Mouse (Mus musculus) frontal cortex, postnatal 14 days (tissue): Measurements from ENCODE around the gene Relt.

Source experiments
- DNase-seq, 2 experiments: peaks; one replicate each; pipeline ENCODE4 v3.0.0; 2022; ENCODE audit warnings: low spot score in 2 of 2

Relt gene

DNA sequence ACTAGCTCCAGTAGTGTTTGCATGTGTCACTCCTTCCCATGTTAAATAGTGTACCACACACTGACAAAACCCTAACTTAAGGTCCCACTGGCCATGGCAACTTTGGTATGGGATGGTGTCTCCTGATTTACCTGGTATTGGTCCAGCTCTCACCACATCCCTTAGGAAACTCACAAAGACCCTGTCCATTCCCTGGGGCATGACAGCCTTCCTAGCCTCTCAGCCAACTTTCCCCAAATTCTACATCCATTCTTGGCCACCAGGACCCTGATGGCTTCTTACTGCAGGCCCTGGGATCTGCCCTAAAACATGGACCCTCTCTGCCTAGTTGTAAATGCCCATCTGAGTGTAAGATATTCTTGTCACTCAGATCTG is 18.2 kb downstream of the Relt start:
- no peak for DNase-seq

DNA sequence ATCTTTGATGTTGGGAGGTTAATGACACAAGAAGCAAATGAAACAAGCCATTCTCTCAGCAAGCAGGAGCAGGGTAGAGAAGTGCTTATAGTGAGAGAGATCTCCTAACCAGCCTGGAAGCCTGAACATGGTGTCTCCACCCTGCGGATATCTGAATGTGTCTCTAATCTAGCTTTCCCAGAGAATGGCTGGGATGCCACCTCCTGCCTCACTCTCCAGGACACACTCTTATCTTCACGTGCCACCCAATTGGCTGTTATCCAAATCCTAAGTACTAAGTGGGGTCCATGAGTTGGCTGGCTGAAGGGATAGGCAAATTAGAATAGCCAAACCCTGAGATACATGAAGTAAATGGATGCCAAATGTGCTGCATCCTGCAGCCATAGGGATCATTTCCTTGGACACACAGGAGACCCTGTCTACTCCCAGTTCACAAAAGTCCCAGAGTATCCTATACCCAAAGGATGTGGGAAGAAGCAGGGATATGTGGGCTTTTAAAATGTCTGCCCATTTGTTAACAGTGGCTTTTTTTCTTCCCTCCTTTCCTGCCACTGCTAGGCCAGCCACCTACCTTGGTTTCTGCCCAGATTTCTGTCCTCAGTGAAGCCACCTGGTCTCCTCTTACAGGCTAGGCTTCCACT is 18.7 kb downstream of the Relt start:
- DNase-seq: no peak

DNA sequence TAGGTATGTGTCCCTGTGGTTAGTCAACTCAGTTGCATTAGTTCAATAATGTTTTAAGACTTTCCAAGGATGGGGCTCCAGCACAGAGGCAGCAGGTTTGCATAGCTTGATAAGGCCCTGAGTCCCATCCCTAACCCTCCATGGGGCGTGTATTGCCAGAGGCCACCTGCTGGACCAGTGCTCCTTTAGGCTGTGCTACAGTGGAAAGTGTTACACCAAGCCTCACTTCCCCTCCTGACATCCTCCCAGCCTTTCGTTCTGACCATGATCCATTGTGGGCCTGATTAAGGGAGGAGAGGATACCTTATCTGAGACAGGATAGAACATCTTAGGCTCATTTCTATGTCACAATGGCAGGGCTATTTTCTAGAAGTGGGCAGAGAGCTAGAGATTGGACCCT is 19.4 kb downstream of the Relt start:
- no peak for DNase-seq

DNA sequence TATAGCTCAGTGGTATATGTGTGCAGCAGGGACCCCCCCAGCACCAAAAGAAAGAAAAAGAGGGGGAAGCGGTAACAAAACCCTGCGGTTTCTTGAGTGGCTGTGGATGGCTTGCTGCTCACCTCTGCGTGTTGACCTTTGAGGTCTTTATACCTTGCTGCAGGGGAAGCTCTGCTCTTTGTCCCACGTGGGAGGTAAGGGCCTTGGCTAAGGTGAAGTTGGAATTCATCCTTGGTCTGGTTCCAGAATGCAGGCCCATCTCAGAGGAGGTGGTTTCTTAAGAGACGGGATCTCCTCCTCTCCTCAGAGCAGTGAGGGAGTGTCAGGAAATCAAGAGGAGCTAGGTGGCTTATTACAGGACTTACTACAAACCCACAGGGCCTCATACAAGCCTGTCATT is 21.1 kb downstream of the Relt start:
- no peak for DNase-seq

DNA sequence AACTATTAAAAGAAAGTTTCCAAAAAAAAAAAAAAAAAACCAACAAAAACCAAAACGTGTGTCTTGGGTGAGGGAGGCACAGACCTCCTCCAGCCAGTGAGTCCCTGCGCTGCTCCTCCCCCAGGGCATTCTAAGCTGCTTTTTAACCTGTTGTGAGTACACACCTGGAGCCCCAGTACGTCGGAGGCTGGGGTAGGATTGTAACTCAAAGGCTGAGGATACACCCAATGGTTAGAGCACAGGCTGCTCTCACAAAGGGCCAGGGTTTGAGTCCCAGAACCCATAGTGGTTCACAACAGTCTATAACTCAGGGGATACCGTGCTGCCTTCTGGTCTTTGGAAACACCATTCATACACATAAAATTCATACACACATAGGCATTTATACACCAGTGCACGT is 21.6 kb downstream of the Relt start:
- no peak for DNase-seq

DNA sequence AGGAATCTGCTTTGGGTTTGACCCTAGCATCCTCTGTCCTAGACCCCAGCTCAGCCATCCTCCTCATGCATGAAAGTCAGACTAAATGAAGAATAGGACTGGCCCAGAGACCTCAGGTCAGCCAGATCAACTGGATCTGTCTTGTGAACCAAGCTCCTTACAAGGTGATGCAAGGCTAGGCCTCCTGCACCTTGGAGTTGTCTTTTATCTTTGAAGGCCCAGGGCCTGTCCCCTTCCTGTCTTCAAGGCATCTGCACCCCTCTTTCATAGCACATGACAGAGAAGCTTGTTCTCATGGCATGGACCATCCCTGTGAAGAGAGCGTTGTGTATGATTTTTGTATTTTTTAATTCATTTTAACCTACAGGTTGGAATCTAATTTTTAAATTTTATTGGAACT is 22.3 kb downstream of the Relt start:
- DNase-seq: no peak

DNA sequence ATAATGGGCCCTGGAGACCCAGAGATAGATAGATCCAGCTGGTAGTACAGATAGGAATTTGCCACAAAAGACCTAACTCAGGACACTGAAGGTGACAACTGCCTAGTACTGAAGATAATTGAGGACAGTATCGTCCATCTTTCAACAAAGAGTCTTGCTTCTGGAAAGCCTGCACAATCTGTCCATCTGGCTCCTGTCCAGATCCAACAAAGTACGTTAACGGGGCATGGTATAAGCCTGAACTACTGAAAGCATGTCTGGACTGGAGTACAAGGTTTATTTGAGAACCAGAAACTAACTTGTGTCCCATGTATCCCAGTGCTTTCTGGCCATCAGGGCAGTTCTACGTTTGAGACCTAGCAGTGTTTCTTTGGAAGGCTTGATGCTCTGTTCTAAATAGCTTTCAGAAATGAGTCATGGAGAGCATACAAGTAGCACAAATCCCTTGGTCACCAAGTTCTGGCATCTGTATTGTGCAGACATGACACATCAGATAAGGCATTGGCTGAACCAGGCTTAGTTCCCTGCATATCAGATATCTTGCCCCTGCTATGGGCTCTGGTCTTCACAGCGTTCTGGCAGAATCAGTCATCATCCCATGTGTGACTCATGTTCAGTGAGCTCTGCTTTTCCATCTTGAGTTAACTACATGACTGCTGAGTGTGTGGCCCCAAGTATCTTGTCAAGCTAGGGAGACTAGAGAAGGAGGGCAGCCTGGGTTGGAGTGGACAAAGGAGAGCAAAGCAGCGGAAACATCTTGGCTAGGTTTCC is 23.4 kb downstream of the Relt start:
- DNase-seq: no peak

DNA sequence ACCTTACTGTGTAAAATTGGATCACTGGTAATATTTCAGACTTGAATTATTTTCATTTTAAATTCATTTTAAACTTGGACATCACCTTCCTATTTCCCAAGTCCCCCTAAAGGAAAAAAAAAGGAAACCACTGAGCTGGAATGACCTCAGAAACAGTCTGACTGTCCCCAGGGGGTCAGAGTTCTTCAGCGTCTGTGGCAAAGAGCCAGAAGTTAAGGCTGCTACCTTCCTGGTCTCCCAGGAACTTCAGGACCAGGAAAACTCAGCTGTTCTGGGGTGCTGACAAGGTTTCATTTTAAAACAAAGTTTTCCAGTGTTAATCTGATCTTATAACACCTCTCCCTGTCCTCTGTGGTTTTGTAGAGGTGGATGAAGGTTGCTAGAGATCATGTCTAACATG is 25.5 kb downstream of the Relt start:
- no peak for DNase-seq

DNA sequence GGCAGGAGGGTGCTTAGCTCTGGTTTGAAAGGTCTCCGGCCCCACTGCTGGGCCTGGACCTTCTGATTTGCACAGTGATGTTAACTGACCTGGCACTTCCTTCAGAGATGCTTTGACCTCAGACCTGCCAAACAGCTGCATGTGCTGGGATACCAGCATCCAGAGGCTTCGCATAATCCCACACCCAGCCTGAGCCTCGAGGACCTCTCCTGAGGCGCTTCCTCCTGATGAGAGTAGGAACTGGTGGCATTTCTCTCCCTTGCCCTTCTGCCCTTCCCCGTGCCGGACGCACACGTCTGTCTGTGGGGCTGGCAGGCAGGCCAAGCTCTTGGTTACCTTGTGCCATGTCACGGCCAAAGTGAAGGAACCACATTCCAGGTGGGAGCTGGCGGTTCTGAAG is 26.6 kb downstream of the Relt start:
- no peak for DNase-seq

DNA sequence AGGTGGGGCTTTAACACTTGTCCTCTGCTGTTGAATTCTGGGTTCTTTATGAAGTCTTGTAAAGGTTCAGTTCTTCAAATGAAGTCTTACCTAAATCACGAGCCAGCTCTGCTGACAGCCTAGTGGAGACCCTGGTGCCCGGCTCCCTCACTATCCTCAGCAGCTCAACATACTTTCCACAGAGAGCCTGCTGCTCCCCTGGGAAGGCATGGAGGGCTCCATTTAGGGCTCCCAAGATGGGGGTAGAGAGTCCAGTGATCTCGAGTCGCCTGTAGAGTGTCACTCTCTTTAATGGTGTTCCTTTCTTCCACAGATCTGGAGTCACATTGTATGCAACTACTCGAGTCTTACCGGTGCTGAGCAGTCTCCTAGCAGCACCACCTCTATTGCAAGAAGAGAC is 27.5 kb downstream of the Relt start:
- no peak for DNase-seq

DNA sequence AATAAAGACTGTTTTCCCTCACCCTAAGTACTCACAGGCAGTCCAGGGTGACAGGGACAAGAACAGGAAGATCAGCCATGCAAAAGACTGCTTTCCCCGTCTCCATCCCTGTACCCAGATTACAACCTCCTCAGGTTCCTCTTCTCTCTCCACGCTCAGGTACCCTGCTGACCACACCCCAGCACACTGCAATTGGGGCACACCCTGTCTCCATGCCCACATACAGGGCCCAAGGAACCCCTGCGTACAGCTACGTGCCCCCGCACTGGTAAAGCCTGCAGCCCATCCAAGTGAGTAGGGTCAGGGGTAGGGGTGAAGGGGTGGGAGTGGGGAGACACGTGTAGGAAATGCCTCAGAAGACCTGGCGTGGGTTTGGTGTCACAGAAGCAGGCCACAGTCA is 28.1 kb downstream of the Relt start:
- no peak for DNase-seq

DNA sequence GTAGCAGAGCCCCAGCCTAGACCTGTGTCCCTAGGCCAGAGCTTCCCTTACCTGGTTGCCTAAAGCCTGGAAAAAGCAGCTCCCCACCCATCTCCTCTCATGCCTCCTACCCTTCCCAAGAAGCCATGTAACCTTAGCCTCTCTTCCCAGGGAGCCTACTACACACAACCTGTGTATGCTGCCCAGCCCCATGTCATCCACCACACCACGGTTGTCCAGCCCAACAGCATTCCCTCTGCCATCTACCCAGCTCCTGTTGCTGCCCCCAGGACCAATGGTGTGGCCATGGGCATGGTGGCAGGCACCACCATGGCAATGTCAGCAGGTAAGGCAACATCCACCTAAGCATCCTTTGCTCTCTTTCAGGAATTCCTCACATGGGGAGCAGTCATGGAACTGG is 29.4 kb downstream of the Relt start:
- DNase-seq: no peak

DNA sequence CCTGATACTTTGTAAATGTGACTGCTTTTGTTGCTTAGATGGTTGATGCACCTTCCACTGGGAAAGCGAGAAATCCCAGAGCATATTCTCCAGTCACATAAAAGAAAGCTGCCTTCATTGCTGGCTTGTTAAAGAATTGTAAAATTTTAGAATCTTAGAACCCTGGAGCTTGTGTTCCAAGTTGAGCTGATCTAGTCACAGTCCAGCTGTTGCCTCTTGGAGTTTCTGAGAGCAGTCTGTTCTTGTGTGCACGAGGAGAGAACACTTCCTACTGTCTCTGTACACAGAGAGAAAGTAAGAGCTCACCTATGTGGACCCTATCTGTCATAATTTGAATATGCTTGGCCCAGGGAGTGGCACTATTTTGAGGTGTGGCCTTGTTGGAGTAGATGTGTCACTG is 34.7 kb downstream of the Relt start:
- DNase-seq: no peak

DNA sequence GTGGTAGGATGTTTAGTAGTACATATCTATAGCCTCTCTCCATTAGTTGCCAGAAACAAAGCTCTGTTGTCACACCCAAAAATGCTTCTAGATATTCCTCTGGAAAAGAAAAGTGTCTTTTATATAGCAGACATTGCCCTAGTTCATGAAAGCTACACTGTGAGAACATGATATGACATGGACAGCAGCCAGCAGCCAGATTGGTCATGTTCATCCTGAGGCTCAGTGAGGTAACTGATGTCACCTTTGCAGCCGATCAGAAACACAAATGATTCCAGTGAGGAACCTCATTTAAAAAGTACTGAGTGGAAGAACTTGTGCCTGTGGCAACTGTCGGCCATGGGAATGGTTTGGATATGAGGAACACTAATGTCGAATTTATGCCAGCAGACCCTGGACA is 38.6 kb downstream of the Relt start:
- DNase-seq: no peak

DNA sequence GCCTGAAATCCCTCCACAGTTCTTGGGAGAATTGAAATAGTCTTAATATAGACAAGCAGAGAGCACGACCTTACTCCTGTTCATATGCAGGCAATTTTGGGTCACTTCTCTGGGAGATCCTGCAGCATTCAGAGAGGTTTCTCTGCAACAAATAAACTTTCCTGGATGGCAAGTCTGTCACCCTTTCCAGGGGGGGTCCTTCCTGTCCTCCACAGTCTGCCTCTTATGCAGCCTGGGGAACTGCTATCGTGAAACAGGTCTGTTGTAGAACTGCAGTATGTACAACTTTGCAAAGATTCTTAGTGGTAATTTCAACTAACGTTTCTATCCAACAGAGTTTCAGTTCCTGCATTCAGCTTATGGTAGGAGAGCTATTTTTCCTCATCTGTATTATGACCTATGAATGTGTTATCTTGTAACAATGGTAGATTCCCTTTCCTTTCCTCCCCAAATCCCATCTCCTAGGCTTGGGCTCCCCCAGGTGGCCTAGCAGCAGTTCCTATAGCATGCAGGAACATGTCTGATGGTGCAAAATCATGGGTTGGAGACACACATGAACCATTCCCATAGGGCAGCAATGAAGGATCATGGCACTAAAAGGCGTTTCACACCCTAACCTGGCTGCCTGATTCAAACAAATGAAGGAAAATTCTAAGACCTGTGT is 44.7 kb downstream of the Relt start:
- DNase-seq: no peak

DNA sequence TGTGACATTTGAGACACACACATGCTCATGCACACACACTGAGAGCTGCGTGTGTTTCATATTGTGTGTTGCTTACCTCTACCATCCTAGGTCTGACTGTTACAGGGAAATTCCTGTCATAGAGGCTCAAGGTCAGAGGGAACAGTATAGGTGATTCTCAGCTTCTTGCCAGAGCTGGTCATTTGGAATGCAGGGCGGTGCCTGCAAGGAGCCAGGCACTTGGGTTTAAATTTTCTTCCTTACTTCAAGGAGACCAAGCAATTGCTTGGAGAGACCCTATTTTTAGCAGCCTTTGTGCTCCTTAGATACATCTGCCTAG is 45.8 kb downstream of the Relt start:
- no peak for DNase-seq

DNA sequence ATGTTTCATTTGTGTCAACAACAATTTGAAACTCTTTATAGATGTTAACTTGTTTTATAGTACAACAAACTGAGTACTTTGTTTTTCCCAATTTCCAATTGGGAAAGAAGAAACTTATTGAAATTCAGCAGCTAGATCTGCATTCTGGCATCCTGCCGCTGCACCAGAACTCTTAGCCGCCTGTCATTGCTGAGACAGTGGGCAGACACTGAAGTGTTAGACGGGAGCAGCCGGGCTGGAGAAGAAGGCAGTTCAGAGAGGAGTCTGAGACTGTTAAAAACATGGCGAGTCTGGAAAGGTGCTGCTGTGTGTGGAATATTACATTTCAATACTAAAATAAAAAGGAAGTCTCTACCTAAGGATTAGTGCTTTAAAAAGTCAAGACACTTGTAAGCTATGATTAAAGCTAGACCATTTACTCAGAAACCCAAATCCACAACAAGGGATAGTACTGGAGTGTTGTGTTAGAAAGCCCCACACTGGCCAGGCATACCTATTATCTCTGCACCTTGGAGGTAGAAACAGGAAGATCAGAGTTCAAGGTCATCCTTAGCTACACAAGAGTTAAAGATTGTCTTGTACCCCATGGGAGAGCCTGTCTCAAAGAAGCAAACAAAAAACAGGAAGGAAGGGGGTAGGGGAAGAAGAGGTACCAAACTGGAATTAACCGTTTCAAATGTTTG is 46.3 kb downstream of the Relt start:
- no peak for DNase-seq

DNA sequence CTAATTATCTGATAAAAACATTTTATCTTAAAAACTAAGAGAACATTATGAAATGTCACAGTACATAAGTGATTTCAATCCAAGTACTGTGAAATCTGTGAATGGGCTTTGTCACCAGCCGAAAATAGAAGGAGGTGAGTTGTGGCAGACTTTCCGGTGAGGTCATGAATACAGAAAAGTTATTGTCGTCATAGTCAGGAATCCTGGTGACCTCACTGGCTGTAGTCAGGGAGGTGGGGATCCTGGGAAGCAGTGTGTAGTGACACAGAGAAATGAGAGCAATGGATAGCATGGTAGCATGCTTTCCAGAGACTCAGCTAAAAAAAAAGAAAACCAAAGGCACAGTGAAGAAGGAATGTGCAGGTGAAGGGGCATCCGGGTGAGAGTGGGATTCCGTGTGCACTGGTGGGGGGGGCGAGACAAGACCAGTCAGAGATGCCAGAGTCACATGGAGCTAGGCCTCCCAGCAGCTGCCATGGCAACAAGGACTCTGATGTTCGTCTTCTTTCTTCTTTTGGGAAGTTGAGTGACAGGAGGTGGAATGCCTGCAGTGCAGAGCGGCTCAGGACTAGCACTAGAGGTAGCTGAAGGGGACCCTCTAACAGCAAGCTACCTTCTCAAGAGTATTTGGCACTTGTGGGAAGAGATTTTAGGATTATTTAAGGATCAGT is 47.2 kb downstream of the Relt start:
- no peak for DNase-seq

DNA sequence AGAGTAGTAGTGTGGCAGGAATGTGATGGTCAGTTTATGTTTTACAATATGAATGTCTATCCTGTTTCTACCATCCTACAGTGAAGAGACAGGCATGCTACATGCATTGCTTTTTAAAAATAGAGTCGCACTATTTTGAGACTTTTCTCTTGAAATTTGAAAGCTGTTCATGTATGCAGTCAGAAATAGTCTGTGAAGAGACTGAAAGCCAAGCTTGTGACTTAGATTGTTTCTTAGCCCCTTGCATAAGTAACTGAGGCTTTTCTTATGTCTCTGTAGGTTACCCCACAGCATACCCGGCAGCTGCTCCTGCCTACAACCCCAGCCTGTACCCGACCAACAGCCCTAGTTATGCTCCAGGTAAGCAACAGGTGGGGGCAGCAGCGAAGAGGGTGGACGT is 50.6 kb downstream of the Relt start:
- no peak for DNase-seq

DNA sequence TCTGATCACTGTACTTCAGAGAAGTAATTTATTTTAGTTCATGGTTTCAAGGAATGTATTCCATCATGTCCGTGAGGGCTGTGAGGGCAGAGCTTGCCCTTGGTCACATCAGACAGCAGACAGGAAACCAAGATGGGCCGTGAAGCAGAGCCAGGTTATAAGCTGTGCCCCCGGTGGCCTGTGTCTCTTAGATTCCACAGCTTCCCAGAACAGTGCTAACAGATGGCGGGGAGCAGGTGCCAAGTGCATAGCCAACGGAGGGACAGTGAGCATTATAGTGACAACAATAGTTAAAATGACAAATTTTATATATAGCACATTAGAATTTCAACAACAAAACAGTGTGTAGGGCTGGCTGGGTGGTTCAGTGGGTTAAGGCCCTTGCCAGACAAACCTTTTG is 51.3 kb downstream of the Relt start:
- no peak for DNase-seq

DNA sequence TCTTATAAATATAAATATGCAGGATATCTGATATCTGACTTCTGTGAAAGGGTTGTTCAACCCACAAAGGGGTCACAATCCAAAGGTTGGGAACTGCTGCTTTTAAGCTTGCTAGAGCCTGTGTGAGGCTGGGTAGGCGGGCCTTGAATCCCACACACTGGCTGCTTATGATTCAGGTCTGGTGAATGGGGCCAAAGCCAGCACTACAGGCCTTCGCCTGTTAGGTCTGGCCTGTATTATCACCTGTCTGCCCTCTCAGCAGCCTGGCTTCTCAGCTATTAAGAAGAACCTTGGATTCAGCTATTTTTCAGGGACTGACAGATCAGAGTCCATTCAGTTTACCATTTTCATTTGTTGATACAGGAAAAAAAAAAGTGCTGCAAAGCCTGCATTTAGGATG is 57.9 kb downstream of the Relt start:
- no peak for DNase-seq

DNA sequence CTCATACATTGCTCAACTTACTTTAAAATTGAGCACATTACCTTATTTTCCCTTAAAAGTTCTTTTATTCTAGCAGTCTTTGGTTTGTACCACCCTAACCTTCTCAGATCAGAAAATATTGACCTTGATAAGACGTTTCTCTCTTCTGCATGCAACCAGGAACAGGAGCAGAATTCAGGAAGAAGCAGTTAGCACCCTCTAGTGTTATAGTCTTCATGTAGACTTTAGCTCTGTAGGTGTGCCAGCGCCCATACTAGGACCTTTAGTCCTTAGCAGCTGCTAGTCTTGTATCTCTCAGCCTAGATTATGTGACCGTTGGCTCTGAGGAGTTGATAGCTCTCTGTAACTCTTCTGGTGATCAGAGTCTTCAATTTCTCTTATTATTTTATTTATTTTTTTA is 64.4 kb downstream of the Relt start:
- DNase-seq: no peak
